Mouse (Mus musculus) 3T3-L1 (cell line): ENCODE results near the gene Dpp9.

ENCODE experiments used
- DNase-seq: peaks from one replicate; pipeline ENCODE4 v3.0.0-alpha.2; 2015; ENCODE audit warnings: low read depth, low spot score

The Dpp9 gene

GRCm38 (mm10) chr17:56233389-56233788, 14.7 kb upstream of the Dpp9 start:
- DNase-seq = no peak

GRCm38 (mm10) chr17:56229943-56230342, 11.2 kb upstream of the Dpp9 start:
- DNase-seq = no peak

- DNase-seq = peak; percentile 58
Observed at GRCm38 (mm10) chr17:56226566-56226965, 7.9 kb upstream of the Dpp9 start.

DNA sequence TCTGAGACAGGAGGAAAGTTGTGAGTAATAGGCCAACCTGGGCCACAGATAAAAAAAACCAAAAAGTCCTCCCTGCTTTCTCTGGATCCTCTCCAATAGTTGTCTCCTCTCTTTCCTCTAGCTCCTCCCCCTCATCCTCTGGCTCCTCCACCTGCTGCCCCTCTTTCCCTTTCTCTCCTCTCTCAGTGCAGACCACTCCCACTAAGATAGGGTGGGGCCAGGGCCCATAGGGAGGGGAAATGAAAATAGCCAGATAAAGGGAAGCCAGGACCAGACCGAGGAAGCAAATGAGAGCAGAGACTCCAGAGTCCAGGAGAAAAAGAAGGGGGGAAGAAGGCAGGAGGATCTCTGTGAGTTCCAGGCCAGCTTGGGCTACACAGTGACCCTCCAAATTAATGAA, 6.2 kb upstream of the Dpp9 start:
- no peak for DNase-seq

DNA sequence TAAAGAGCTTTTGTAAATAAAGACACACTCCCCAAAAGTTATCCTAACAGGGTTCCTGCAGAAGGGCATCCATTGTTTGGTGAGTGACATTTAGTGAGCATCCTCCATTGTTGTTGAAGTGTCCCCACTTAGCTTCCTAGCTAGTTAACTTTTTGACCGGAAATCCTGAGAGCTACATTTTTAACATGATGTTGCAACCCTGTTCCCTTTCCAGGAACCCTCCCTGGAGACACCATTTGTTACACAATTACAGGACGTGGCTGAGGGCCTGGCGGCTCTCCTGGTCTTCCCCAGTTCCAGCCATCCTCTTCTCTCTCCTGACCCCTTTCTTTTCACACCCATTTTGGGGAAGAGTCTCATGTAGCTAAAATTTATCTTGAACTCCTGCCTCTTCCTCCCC, 1.1 kb upstream of the Dpp9 start:
- DNase-seq = peak; percentile 78

DNA sequence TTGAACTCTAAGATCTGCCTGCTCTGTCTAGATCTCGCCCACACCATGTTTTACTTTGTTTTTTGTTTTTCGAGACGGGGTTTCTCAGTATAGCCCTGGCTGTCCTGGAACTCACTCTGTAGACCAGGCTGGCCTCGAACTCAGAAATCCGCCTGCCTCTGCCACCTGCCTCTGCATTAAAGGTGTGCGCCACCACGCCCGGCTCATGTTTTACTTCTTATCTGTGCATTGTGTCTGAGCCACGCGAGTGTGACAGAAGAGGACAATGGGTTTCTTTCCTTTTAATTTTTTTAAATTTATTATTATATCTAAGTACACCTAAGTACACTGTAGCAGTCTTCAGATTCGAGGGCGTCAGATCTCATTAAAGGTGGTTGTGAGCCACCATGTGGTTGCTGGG, 546 bp upstream of the Dpp9 start:
- no peak for DNase-seq

DNA sequence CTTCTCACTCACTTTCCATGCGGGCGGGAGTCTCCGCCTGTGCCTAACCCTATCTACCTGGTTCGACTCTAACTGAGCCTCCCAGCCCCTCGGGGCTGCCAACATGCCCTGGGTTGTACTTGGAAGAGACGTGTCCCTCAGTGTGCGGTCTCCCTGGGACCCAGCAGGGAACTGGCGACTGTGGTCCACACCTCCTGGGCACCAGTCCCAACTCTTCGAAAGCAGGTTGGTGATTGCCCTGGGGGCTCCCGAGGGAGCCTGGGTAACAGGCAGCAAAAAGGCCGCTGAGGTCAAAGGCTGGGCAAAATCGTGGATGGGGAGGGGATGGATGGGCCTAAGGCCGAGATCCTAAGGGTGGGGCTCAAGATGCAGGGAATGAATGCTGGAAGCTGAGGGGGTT, 1.0 kb downstream of the Dpp9 start:
- DNase-seq = no peak

DNA sequence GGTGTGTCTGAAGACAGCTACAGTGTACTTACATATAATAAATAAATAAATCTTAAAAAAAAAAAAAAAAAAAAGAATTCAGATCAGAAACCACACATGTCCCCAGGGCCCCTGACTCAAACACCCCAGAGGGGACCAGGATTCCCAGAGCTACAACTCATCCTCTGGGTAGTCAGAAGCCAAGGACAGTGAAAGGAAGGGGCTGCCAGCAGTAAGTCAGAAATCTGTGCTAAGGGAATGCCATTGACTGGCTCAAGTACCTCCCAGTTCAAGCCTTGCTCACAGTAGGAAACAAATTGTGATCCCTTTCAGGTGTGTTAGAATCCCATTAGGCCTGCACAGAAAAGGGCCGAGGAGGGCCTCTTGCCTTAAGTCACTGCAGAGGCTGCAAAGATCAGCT, 4.5 kb downstream of the Dpp9 start:
- DNase-seq = peak; percentile 59

DNA sequence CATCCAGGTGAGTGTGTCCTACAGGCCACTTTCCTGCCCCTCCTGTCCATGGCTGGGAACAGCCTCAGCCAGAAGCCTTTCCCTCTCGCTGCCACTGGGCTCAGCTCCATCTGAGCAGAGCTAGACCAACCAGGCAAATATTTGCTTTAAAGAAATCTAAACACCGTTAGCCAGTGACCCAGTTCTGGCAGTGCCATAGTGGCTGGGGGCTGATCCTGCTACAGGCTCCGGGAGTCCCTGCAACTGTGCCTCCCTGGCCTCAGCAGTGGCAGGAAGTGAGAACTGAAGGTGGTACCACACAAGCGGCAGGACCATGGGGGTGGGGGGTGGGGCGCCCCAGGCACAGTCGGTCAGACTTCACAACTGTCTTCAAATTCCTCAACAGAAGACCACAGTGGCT, 6.0 kb downstream of the Dpp9 start:
- DNase-seq = no peak

DNA sequence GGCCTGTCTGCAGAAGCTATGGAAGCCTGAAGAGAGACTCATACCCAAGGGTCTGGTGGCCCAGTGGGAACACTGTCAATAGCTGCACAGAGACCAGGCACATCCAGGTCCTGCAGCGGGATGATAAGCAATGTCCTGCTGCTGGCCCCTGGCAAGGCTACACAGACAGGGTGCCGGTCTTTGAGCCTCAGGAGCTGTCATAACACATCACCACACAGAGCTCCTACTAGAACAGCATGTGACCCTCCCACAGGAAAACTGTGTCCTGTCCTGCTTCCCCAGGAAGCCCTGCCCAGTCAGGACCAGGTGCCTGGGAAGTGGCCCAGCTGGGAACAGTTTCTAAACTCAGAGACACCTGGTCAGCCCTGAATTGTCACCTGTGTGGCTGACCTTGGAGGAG, 7.6 kb downstream of the Dpp9 start:
- no peak for DNase-seq

DNA sequence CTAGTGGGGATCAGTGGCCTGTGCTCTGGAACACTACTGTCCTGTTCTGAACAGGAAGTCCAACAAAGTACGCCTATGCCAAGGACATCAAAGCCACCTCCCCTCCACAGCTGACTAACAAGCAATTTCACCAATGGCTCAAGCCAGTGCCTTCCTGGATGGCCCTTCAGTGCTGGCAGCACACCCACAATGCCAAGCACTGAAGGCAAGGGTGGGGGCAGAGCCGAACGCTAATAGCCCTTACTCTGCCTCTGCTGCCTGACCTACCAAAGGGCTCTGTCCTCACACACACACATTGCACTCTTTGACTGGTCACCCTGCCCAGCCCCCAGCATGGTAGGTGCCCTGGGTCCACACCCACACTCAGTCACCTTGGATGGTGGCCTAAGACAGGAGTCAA, 9.9 kb downstream of the Dpp9 start:
- DNase-seq = no peak

DNA sequence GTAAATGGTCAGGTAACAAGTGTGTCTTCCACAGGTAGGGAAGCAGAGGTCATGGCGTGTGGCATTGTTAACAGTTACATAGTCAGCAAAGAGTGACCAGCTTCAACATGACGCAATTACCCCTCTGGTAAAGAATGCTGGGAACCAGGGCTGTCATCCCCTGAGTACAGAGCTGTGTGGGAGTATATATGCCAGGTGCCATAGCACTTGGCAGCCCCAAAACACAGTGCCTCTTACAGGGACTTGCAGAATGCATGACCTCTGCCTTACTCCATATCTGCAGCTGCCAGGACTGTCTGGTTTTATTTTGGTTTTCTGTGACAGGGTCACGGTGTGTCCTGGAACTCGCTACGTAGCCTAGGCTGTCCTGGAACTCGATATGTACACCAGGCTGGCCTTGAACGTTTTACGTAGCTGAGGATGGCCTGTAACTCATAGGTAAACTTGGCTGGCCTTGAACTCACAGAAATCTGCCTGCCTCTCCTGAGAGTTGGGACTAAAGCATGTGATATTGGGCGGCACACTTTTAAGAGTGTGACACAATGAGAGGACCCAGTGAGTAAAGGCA, 10.7 kb downstream of the Dpp9 start:
- no peak for DNase-seq

- DNase-seq = no peak
Observed at GRCm38 (mm10) chr17:56206986-56207674, 11.6 kb downstream of the Dpp9 start.

DNA sequence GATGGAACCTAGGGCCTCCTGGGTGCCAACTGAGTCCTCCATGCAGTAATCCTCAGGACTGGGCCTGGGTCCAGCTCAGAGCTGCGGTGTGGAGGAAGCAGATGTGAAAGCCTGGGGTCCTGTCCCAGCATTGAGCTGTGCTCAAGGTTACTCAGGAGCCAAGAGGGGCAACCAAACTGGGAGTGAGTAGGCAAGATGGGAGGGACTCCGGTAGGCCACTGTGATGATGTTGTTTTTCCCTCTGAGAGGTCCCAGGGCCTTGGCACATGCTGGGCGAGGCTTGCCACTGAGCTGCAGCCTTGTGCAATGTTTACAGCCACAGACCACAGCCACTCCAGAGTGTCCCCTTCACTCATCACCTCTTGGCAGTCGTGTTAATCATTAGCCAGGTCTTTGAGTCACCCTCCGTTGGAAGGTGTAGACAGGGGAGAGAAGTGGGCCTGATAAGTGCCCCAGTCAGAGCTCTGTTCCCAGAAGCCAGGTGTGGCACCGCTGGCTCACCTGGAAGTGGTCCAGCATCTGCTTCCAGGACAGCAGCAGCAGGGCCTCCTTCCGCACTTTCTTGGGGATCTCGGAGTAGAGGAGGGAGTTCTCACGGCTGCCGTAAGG, 12.3 kb downstream of the Dpp9 start:
- peak; percentile 31 for DNase-seq

DNA sequence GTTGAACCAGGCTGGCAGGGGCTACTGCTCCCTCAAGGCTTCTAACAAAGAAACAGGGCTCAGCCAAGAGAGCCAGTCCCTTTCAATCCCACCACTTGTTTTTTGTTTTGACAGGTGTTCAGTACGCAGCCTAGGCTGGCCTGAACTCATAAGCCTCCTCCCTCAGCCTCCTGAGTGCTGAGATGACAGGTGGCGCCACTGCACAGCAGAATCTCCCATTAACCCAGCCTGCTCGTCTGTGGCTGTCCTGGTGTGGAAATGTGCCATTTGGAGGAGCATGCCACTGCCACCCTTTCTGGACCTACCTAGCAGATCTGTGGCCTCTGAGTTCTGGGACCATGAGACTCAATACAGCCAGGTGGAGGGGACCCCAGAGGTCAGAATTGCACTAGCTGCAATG, 15.0 kb downstream of the Dpp9 start:
- peak; percentile 31 for DNase-seq

DNA sequence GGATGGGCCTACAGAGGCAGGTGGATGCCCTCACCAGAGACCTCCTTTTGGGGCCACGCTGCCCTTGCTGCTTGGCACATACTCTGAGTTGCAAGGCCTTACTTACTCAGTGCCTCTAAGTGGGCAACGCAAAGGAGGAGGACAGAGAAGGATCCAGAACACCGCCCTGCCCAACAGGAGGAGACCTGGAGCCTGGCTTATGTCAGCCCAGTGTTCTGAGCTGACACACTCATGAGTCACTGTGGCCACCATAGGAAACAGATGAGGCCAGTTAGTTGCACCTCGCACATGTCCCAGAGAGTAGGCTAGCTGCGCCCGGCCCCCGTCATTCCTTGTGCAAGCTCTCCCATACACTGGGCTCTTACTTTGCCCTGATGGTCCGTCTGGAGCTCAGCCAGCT, 16.2 kb downstream of the Dpp9 start:
- peak; percentile 63 for DNase-seq

GRCm38 (mm10) chr17:56201642-56202041, 17.1 kb downstream of the Dpp9 start:
- DNase-seq = no peak

DNA sequence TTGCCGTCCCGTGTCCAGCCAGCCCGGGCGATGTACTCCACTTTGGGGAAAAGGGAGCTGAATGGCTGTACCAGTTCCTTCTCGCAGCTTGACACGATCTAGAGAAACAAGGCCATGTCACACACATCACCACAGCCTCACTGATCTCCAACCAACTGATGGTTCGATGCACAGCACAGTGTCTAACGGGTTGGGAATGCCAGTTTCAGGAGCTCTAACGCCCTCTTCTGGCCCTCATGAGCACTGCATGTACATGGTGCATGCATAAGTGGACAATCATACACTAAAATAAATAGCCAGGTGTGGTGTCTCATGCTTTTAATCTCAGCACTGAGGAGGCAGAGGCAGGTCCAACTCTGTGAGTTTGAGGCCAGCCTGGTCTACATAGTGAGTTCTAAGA, 18.1 kb downstream of the Dpp9 start:
- peak; percentile 21 for DNase-seq

DNA sequence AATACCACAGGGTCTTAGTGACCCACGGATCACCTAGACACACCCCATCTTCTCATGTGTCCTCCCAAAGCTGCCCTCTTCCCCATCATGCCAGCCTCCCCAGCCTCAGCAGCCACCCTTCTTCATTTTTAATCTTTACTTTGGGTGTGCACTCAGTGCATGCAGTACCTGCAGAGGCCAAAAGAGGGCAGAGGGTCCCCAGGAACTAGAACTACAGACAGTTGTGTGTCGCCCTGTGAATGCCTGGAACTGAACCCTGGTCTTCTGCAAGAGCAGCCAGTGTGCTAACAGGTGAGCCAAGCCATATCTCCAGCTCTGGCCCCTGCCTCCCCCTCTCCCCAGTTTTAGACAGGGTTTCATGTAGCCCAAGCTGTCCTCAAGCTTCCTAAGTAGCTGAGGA, 21.8 kb downstream of the Dpp9 start:
- peak; percentile 51 for DNase-seq

- no peak for DNase-seq
Observed at GRCm38 (mm10) chr17:56194765-56195164, 23.9 kb downstream of the Dpp9 start.

DNA sequence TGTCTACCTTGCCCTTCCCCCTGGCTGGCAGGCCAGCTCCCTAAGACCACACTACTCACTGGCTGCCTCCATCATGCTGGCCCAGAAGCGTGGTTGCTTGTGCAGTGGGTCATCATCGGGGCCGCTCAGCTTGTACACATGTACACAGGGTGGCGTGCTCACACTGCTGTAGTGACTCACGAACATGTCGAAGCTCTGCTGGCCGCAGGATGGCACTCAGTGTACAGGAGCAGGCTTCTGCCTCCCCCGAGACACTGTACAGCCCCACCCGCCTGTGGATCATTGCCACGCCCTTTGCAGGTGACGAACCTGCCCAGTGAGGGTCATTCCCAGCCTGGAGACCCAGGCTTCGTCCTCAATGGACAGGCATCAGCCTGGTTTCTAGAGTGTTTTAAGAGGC, 24.3 kb downstream of the Dpp9 start:
- DNase-seq = no peak

DNA sequence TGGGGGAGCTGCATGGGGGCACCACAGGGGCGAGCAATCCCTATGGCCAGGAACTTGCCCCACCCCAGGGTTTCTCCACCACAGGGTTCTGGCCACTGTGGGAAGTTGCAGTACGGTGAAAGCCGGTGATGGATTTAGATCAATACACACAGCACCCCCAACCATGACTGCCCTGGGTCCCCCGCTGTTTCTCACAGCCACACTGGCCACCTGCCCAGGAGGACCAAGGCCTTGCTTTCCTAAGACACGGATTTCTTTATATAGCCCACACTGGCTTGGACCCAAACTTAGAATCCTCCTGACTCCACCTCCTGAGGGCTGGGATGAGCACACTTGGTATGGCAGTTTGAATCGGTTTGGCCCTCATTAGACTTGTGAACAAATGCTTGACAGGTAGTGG, 27.4 kb downstream of the Dpp9 start:
- no peak for DNase-seq
